Mouse (Mus musculus): ENCODE data around the gene Gpsm1.

Gene Gpsm1

DNA sequence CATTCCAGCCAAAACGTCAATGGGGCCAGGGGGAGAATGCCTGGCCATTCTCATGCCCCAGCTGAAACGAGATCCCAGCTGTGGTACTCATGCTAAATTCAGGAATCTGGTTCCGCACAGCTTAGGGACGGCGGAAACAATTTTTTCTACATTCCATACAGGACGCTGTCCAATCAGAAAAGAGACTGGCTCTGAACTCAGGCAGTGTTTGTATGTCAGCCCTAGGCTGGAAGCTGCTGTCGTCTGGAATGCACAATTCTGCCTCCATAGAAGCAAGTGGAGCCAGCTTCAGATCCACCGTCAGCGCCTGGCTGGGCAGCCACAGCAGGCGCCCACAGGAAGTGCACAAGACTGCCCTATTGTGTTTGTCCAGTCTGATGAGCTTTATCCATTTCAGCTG is 5.6 kb upstream of the Gpsm1 start:
- in situ Hi-C loops (cut with MboI; ENCODE audit: low sequenced_read_pairs), result no loop called here

DNA sequence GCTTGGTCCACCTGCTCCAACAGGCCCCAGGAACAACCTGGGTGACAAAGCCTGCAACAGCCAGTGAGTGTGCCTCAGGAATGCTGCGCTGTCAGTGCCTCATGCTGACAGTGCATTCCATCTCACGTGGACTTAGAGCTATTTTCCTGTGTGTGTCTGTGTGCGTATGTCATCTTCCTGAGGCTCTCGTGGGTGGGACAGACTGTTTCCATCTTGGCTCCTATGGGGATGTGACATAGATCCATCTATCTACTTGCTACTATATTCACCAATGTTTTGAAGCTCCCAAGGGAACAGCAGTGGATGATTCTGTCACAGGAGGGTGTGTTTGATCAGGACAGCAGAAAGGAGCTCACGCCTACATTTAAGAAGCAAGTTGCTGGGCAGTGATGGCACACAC is 3.4 kb upstream of the Gpsm1 start:
- in situ Hi-C loops (cut with MboI; ENCODE audit: low sequenced_read_pairs), result no loop called here

DNA sequence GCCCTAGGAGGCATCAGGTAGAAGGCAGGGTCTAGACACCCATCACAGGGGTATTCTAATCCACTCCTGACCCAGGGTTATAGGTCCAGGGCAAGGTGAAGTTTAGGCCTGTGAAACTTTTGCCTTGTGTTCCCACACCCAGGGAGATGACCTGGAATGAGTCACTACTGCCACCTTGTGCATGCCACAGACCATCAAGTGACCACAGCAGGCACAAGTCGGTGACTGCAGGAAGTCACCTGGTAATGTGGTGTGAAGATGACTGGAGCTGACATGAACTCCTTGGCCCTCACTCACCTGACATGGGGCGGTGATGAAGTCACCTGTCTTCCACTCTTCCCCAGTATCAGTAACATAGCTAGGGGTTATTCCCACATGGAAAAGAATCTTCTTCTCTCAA is 2.5 kb upstream of the Gpsm1 start:
- in situ Hi-C loops (cut with MboI; ENCODE audit: low sequenced_read_pairs), result no loop called here

DNA sequence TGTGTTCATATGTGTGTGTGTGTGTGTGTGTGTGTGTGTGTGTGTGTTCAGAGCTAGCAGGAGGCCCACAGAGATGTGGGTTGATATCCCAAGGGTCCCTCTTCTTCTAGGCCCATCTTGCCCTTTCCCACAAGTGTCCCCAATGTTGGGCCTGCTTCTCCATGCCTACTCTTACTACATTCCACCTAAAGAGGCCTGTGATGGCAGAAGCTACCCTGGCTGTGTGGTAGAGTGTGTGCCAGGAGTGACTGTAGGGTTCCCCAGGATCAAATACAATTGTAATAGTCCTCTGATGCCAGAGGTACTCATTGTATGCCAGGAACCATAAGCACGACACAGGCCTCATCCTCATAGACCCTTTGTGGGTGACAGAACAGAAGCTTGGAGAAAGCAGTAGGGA is 1.9 kb upstream of the Gpsm1 start:
- in situ Hi-C loops (cut with MboI; ENCODE audit: low sequenced_read_pairs), result no loop called here

DNA sequence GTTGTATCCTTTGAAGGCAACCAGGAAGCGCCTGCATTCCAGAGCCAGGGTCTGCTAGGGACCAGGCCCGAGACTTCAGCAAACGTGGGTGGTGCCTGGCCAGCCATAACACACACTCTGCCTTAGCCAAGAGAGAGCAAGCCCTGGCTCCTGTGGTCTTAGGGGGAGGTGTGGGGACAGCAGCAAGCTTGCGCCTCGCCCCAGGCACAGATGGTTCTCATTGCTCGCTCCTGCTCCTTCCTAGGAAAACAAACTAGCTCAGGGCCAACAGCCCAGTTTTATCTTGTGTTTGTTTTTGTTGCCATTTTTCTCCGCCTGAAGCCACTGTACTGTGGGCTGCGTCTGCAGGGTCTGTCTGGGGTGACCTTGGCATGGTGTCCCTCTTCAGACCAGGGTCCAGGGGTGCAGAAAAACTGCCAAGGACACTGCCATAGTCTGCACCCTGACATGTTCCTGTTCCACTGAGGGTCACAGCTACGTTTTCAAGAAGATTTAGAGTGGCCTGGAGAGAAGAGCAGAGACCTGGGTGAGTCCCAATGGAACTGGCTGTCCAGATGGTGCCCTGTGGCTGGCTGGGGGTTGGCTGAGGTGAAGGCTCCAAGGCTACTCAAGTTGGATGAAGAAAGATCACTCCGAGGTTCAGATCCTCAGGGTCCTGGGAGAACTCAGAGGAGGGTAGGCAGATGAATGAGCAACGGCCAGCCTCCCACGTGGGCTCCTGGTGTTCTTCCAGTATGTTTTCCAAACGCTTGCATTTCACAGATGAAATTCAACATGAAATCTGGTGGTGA is 839 bp upstream of the Gpsm1 start:
- in situ Hi-C loops (cut with MboI; ENCODE audit: low sequenced_read_pairs), result no loop called here

DNA sequence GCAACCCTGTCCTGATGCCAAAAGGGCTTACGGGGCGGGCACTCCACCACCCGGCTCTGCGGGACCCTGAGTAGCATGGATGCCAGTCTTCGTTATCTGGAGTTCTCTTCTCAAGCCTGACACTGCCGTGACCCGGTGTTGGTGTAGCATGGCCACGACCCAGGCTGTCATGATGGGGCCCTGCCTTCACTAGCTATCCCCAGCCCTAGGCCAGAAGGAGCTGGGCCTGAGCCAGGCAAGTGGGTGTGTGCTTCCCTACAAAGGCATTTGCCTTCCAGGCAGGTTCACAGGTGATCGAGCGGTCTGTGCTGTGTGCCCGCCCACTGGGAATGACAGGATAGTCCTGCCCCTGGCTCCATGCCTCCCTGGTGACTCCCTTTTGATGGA is 603 bp downstream of the Gpsm1 start:
- in situ Hi-C loops (cut with MboI; ENCODE audit: low sequenced_read_pairs), result no loop called here

DNA sequence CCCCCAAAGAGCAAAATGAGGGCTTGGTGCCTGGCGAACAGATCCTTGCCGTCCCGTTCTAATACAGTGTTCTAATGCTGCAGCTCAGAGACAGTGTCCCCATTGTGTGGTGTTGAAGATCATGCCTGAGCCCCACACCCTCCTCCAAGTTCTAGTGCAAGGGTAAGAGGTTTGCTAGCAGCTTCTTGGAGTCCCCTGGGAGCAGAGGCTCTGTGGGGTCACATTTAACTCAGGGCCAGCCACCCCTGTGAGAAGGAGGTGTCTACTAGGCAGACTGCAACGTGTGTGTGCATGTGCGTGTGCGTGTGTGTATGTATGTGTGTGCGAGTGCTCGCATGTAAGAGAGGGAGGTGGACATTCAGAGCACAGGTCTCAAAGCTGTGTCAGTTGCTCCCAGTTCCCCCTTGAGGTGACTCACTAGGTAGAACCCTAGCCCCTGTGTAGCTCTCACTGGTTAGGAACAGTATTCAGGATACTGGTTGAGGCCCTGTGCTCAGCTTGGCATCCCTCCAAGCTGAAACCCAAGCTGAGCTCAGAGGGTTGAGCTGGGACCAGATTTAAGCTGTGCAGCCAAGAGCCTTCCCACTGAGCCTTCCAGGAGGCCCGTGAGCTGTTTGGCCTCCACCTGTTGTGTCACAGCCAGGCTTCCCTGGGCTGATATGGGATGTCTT is 1.4 kb downstream of the Gpsm1 start:
- in situ Hi-C loops (cut with MboI; ENCODE audit: low sequenced_read_pairs), result no loop called here

DNA sequence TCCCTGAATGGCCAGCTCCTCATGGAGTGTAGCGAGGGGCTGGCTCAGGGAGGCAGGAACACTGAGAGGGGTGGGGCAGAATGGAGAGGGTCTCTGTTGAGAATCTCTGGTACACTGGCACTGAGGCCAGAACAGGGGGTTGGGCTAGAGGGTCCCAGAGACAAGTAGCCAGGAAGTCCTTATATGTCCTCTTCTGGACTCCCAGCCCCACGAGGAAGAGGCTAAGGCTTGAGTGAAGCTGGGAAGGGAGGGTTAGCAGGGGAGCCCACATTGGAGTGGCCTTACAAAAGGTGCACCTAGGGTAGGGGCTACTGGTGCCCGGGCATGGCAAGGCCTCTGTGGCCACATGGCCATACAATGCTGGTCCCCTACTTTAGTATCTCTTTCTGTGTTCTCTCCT is 2.1 kb downstream of the Gpsm1 start:
- in situ Hi-C loops (cut with MboI; ENCODE audit: low sequenced_read_pairs), result no loop called here

DNA sequence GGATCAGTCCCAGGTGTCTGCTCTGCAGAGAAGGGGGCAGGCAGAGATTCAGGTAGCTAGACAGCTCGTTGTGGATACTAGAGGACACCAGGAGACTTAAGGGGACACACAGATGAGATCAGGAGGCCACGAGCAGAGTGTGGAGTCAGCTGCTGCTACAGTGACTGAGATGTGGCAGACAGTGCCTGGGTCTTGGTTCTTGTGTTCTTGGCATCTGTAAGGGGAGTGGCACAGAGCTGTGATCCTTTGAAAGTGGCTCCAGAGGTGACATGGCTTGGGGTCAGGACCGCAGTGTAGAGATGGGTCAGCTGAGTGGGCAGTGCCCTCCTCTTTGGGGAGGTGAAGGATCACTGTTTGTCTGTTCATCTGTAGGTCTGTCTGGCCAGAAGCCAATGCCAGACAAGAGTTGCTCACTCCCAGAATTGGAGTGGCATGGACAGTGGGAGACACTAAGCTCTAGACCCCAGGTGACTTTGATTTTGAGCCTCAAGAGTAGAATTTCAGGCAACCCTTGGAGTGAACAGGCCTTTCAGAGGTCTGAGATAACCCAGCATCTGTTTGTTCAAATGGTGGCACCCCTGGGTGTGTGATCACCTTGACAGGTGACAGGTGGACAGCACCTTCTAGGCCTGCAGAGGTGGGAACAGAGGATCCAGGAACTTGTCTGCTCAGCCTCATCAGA is 2.8 kb downstream of the Gpsm1 start:
- in situ Hi-C loops (cut with MboI; ENCODE audit: low sequenced_read_pairs), result no loop called here

DNA sequence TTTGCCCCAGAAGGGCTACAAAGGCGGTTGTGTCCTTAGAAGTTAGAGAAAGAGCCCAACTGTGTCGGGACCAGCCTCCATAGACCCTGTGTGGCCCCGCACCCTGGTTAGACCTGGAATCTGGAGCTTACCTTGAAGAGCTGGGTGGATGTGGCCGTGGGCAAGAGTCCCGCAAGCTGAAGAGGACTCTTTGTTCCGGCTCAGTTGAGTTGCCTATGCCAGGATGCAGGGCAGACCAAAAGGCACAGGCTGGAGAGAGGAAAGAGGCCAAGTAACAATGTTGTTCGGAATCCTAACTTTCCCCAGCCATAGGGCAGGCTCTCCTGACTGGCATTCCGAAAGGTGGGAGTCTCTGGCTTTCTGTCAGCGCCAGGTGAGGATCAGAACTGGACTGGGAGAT is 3.8 kb downstream of the Gpsm1 start:
- in situ Hi-C loops (cut with MboI; ENCODE audit: low sequenced_read_pairs), result no loop called here

DNA sequence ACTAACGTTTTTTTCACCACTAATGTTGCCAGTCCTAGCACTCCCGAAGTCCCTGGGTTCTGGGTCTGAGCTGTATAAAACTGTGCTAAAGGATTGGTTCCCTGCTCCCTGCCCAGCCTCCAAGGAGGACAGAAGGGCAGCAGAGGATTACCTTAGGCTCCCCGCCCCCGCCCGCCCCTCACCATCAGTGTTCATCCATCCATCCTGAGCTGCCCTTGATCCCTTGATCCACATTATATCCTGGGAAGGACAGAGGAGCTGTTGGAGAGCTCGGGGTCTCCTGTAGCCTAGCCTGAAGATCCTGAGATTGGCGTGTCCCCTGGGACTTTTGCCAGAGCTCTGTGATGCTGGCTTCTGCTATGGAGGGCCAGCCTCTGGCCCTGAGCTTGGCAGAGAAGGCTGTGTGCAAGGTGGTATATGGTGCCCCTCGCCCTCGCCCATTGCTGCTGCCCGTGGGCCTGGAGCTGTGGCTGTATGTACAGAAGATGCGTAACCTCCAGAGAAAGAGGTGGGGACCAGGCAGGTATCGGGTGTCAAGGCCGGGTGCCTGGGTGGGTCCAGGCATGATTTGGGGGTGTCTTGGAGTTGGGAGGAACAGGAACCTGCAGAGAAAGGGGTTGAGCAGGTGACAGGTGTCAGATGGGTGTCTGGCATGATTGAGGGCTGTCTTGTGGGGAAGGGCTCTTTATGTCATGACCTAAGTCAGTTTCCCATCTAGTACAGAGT is 4.4 kb downstream of the Gpsm1 start:
- in situ Hi-C loops (cut with MboI; ENCODE audit: low sequenced_read_pairs), result loop anchor here (10.0 kb wide), 1 partner anchor 245 kb away; no protein-coding TSS in a partner anchor

DNA sequence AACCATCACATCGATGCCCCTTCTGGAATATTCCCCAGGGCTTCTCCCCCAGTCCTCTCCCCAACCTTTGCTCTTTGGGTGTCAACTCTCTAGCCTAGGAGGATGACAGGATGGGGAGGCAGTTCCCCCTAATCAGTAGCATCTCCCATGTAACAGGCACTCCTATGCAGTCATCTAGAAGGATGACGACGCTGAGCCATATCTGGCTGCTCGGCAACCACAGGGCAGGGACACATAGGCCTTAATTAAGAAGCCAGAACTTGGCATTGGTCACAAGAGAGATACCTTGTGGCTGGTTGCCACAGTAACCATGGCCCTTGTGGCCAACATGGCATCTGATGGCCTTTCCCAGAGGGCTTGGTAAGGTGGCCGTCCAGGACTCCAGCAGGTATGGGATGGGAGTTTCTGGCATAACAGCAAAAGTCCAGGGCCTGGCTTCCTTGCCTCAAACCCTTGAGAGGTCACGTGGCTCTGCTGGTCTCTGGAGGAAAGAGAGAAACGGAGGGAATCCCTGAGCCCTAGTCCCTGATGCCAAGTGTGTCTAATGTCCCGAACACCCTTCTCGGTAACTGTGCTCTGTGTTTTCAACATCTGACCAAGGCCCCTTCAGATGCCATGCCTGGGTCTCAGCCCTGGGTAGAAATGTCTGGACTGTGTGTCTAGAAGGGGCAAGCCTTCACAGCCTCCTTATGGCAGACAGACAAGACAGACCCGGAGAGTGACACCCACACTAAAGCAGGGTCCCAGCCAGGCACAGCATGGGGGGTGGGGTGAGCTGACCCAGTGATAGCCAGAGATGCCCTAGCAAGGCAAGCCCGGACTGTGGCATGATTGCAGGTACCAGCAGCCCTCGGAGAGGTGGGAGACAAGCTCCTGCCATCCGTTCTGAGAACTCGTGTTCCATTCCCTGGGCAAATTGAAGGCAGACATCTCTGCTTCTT is 5.2 kb downstream of the Gpsm1 start:
- in situ Hi-C loops (cut with MboI; ENCODE audit: low sequenced_read_pairs), result loop anchor here (10.0 kb wide), 1 partner anchor 244 kb away; no protein-coding TSS in a partner anchor

DNA sequence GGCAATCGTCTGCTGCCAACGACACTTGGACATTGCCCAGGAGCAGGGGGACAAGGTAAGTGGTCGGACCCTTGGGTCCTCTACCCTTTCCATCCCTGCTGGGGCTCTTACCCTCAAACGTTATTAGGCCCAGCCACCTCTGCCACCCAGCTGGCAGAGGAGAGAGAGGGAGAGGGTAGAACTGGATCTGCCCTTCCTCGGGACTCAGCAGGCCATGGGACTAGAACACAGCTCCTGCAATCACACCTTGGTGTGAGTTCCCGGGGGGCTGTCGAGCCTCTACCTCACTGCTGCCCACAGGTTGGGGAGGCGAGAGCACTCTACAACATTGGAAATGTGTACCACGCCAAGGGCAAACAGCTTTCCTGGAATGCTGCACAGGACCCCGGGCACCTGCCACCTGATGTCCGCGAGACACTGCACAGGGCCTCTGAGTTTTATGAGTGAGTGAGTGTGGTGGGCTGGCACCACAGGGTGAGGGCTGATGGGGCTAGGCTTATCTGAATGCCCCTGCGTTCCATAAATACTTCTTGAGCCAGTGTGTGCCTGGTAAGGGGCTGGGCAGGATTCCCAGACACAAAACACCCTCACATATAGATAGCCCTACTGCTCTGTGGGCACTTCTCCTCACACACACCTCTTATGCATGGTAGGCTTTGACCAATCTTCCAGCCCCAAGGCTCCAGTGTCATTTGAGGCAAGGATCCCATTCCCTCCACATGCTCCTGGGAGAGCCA is 8.4 kb downstream of the Gpsm1 start:
- in situ Hi-C loops (cut with MboI; ENCODE audit: low sequenced_read_pairs), result loop anchor here (10.0 kb wide), 1 partner anchor 241 kb away; no protein-coding TSS in a partner anchor

DNA sequence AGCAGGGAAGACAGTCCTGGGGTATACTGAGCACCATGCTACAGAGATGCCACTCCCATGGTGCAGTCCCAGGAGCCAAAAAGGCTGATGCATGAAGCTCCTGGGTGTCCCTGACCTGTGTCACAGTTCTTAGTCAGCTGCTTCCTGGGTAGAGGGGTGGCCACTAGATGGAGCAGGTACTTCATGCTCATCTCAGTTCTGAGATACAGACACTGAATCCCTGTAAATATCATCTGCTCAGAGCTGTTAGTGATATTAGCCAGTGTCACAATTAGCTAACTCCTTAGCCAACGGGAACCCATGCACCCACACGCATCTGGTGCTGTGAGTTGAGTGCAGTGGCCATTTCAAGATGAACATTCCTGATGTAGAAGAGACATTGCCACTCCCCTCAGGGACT is 9.6 kb downstream of the Gpsm1 start:
- in situ Hi-C loops (cut with MboI; ENCODE audit: low sequenced_read_pairs), result loop anchor here (10.0 kb wide), 1 partner anchor 240 kb away; no protein-coding TSS in a partner anchor

DNA sequence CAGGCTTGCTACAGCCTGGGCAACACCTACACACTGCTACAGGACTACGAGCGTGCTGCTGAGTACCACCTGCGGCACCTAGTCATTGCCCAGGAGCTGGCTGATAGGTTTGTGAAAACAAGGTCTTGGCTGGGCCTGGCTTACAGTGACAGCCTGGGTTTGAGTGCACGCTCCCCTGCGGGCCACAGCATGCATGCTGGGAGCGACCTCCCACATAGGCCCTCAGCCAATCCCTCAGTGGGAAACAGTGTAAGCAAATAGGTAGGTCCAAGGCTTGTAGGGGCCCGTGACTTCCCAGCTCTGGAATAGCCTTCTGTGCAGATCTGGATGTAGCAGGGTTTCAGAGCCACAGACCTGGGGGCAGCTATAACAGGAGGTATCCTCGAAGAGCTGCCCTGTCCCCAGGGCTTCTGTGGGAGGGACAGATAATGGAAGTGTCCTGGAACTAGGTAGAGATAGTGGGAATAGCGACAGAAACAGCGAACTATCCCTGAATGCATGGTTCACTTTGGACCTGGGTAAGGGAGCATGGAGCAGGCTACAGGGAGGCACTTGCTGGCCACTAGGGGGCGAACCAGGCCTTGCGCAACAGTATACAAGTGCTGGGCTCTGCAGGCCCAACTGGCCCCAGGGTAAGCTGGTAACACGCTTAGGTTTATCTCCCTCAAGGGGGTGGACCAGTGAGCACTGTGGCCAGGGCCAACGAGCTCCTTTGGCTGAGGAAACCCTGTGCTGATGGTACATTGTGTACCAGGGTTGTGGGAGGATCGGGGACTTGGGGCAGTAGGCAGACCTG is 10.3 kb downstream of the Gpsm1 start:
- in situ Hi-C loops (cut with MboI; ENCODE audit: low sequenced_read_pairs), result loop anchor here (10.0 kb wide), 1 partner anchor 239 kb away; no protein-coding TSS in a partner anchor

DNA sequence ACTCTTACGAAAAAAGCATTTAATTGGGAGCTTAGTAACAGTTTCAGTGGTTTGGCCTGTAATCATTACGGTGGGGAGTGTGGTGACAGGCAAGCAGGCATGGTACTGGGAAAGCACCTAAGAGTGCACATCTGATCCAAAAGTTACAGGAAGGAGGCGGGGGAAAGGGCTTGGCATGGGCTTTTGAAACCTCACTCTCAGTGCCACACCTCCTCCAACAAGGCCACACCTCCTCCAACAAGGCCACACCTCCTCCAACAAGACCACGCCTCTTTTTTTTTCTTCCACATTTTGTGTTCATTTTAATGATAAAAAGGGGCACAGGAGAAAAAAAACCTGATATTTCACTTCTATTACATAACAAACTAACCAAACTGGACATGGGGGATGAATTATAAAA is 12.5 kb downstream of the Gpsm1 start:
- in situ Hi-C loops (cut with MboI; ENCODE audit: low sequenced_read_pairs), result loop anchor here (10.0 kb wide), 1 partner anchor 237 kb away; no protein-coding TSS in a partner anchor

DNA sequence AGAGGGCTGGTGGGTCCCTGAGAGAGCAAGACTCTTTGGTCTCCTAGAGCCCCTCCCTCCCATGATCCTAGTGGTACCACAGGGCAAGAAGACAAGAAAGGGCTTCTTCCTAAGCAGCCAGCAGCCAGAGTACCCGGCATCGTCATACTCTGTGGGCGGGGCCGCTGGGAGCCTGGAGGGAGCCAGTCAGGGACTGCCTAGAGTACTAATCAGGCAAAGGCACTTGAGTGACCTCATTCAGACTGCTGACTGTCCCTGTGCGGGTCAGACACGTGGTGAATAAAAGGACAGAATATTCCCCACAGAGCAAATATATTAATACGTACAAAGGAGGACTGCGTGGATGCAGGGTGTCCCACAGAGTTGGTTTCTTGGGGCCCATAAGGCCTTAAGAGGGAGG is 14.1 kb downstream of the Gpsm1 start:
- in situ Hi-C loops (cut with MboI; ENCODE audit: low sequenced_read_pairs), result loop anchor here (10.0 kb wide), 1 partner anchor 235 kb away; no protein-coding TSS in a partner anchor

DNA sequence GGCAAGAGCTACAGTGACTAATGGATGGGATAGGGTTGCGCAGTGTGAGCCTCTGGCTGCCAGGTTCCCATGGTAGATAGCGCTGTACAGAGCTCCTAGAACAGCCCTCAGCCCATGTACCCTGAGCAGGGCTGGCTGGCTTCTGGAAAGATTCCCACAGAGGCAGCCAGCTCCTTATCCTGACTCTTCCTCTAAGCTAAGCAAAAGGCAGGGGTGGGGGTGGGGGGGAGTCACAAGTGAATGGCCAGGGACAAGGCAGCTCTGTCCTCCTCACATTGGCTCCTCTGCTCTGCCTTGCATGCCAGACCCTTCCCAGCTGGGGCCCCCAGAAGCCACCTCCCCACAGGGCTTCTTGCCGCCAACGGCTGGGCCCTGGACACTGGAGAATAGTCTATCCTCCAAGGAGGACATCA is 14.7 kb downstream of the Gpsm1 start:
- in situ Hi-C loops (cut with MboI; ENCODE audit: low sequenced_read_pairs), result no loop called here

Data from CH12F3 (cell line).